Mouse (Mus musculus): Measurements from ENCODE around the gene I0C0044D17Rik.
"Not testable (repeated sequence)": the region's sequence is repeated elsewhere in the genome, so short reads cannot be mapped to it uniquely, and the experiment has no call there.

The I0C0044D17Rik gene

DNA sequence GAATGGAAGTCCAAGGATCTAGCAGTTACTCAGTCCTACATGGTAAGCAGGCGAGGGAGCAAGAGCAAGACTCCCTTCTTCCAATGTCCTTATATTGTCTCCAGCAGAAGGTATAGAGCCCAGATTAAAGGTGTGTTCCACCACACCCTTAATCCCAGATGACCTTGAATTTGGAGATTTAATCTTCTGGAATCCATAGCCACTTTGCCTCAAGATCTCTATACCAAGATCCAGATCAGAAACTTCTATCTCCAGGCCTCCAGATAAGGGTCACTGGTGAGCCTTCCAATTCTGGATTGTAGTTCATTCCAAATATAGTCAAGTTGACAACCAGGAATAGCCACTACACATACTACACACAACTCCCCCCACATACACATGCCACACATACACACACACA lies at the start of gene I0C0044D17Rik:
I0C0044D17Rik (minus strand) TSS at position 101 of the 400 bp plus-strand sequence.
- ATAC-seq (ENCODE audit: low TSS enrichment): not testable (repeated sequence)

- ATAC-seq (ENCODE audit: low TSS enrichment): peak; percentile 44; the same call in 1 of the 2 replicates
These were observed 42.0 kb upstream of the I0C0044D17Rik start for GRCm38 (mm10) chr4:98865386-98866237.

GRCm38 (mm10) chr4:98864546-98864945 lies 40.9 kb upstream of the I0C0044D17Rik start:
- ATAC-seq (ENCODE audit: low TSS enrichment): no peak

GRCm38 (mm10) chr4:98864094-98864493 lies 40.5 kb upstream of the I0C0044D17Rik start:
- no peak for ATAC-seq (ENCODE audit: low TSS enrichment)

GRCm38 (mm10) chr4:98863451-98863850 lies 39.8 kb upstream of the I0C0044D17Rik start:
- ATAC-seq (ENCODE audit: low TSS enrichment): no peak

DNA sequence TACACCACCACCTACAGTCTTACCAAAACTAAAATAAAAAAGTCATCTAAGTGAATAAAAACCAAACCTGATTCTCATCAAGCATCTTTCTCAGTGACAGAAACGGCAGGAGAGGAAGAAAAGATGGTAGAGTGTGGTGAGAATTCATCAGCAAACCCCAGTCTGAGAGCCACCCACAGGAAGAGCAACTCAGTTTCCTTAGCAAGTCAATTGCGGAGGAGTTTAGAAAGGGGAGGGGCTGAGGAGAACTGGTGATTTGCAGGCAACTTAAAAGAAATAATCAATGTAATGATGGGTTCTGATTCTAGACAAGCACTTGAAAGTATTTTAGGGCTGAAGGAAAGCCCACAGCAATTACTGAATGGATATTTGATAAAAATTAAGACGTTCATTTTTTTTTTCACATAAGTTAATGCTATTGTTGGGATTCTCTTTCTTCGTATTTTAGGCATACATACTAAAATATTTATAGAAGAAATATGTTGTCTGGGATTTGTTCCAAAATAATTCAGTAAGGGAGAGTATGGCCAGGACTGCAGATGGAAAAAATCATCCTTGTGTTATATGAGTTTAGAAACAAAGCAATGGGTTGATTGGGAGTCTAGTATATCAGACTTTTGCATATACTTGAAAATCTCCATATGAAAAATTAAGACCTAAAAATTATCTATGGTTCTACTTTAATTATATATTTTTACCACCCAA lies 34.7 kb upstream of the I0C0044D17Rik start:
- ATAC-seq (ENCODE audit: low TSS enrichment): peak; percentile 72; the same call in 1 of the 2 replicates

DNA sequence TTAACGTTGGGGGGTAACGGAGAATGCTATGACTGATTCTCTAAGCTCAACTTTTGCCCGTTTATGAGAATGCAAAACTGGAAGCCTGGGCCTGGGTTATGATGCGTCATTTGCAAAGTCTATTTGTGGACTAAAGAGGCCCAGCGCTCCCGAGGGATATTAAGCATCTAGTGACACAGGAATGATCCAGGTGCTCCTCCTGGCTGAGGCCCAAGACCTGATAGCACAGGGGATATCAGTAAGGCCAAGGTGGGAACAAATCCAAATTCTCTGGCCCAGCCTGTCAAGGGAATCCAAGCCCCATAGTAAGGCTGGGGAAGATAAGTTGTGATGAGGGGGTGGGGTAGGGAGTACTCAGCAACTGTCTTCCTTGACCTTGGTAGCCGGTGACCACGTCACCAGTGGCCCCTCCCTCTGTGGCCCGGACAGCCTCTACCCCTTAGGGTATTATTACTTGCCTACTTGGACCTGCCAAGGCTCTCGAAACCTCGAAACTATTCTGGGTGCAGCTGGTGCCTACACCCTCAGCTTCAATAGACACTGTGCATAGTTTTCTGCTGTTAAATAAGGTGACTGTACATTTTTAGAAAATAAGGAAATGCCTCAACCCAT lies 33.5 kb upstream of the I0C0044D17Rik start:
- no peak for ATAC-seq (ENCODE audit: low TSS enrichment)

DNA sequence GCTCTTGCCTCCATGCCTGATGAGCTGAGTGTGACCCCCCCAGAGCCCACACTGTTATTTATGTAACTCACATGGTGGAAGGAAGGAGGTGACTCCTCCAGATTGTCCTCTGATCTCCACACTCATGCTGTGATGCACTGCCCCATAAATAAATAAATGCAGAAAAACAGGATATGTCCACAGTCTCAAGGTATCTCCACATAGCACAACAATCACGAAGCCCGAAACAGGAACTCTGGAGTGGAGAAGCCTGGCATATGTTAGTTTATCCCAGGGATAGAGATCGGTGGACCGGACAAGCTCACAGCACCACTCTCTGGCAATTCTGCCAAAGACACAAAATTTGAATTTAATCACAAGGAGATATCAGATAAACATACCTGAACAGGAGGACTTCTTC lies 30.3 kb upstream of the I0C0044D17Rik start:
- ATAC-seq (ENCODE audit: low TSS enrichment): no peak

GRCm38 (mm10) chr4:98850485-98850884 lies 26.8 kb upstream of the I0C0044D17Rik start:
- ATAC-seq (ENCODE audit: low TSS enrichment): not testable (repeated sequence)

DNA sequence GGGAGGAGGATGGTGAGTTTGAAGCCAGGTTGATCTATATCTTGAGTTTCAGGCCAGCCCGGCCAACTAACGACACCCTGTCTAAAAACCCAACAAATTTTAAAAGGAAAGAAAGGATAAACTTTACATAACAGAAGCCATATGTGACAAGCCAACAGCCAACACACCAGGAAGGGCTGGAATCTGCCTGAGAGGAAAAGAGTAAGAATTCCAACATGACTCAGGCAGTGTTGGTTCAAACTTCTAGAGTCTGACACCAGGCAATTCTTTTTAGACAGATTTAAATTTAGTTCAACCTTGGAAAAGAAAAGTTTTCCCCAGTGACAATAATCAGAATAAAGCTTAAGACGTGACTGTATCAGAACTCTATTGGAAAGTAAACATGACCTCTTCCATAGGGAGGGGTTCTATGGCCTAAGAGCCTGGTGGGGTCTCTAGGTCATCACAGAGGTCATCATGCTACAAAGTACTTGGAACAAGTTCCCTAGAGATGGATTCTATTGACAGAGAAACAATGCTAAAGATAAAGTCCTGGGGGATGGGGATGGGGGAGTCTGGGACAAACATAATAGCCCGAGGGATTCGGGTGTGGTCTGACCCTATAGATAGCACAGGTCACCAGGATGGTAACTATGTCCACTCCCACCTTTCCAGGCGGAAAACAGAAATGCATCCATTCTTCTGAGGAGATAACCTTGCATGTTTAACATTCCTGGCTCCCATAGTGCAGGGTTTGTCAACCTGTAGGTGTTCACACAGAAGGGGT lies 23.7 kb upstream of the I0C0044D17Rik start:
- peak; percentile 85 for ATAC-seq (ENCODE audit: low TSS enrichment)

GRCm38 (mm10) chr4:98846396-98846795 lies 22.8 kb upstream of the I0C0044D17Rik start:
- ATAC-seq (ENCODE audit: low TSS enrichment): no peak

- no peak for ATAC-seq (ENCODE audit: low TSS enrichment)
These were observed 22.1 kb upstream of the I0C0044D17Rik start for GRCm38 (mm10) chr4:98845687-98846125.

DNA sequence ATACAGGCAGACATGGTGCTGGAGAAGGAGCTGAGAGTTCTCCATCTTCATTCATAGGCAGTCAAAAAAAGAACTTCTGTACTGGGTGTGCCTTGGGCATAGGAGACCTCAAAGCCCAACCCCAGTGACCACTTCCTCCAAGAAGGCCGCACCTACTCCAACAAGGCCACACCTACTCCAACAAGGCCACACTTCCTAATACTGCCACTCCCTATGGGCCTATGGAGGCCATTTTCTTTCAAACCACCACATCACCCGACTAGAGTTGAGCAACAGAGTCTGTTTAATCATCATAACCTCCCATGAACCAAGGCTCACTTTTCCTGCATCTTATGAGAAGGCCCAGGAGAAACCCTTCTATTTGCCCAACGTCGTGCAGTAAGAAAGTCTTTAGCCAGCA lies 21.6 kb upstream of the I0C0044D17Rik start:
- ATAC-seq (ENCODE audit: low TSS enrichment): no peak

GRCm38 (mm10) chr4:98843906-98844597 lies 20.4 kb upstream of the I0C0044D17Rik start:
- no peak for ATAC-seq (ENCODE audit: low TSS enrichment)

- not testable (repeated sequence) for ATAC-seq (ENCODE audit: low TSS enrichment)
These were observed 17.6 kb upstream of the I0C0044D17Rik start for GRCm38 (mm10) chr4:98841251-98841650.

DNA sequence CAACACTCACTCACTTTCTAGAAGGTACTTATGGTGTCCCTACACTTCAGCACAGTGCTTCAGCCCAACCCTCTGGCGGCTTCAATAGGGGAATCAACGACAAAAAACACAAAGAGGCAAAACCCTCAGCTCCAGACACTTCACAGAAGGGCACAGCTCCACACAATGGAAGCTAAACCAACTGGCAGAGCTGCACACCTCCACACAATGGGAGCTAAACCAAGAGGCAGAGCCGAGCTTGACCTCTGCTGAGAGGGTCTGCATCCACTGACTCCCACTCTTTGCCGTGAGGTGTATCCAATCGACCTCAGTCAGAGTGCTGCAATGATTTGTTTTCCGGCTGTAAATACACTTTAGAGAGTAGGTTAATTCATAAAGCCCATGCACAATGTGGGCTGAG lies 16.9 kb upstream of the I0C0044D17Rik start:
- ATAC-seq (ENCODE audit: low TSS enrichment): no peak

DNA sequence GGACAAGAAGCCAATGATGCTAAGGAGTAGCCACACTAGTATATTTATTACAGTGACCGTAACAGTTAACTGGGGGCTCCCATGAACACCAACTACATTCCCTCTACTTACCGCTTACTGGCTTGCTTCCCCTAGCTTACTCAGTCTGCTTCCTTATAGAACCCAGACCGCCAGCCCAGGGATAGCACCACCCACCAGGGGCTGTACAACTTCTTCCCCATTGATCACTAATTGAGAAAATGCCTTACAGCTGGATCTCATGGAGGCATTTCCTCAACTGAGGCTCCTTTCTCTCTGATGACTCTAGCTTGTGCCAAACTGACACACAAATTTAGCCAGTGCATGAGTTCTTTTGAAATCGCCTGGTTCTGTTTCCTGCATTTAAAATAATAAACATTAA lies 15.3 kb upstream of the I0C0044D17Rik start:
- no peak for ATAC-seq (ENCODE audit: low TSS enrichment)

GRCm38 (mm10) chr4:98837715-98838505 lies 14.3 kb upstream of the I0C0044D17Rik start:
- no peak for ATAC-seq (ENCODE audit: low TSS enrichment)

DNA sequence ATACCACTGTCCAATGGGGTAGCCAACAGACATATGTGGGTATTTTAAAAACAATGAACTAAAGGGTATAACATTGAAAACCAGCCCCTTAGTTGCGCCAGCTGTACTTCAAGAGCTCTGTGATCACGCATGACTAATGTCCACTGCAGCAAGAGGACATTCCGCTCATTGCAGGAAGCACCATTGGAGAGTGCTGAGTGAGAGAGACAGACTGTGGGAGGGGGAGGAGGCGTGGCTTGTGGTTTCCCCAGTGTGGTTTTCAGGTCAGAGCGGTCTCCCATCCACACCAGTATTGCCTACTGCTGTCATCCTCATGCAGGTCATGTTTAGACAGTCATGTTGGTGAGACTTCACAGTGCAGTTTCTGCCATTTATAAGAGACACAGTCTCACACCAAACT lies 12.9 kb upstream of the I0C0044D17Rik start:
- ATAC-seq (ENCODE audit: low TSS enrichment): no peak

DNA sequence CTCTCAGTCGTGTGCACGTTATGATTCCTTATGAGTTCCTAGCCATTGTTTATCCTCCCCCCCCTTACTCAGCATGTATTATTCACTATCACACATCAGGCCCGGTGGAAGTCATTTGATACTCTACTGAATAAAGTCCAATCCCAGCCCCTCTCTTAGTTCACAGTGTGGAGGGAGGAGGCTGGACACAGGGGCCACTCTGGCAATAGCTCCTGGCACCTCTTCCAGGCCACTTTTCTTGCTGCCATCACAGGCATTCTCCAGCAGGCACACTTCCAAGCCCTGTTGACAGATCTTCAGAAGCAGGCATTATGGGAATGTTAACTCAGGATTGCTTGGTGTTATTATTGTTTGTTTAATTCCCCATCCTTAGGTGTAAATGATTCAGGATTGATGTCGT lies 11.1 kb upstream of the I0C0044D17Rik start:
- ATAC-seq (ENCODE audit: low TSS enrichment): no peak

Measured in frontal cortex, adult (tissue).